Mouse (Mus musculus) embryo, embryonic 9.5 days (tissue): ENCODE data around the gene Sephs2.

Source experiments
- DNase-seq: peaks from one replicate; pipeline ENCODE4 v3.0.0-alpha.2; 2017; ENCODE audit errors: extremely low spot score

Sephs2 gene

GRCm38 (mm10) chr7:127232622-127233367 is 41.1 kb downstream of the Sephs2 start, which contains the start of the genes Zfp553 and Sept1:
TSS of gene Zfp553 (plus strand) at chr7:127233061.
TSS of gene Sept1 (minus strand) at chr7:127233130.
- DNase-seq, result peak; percentile 94

GRCm38 (mm10) chr7:127231826-127232621 is 41.8 kb downstream of the Sephs2 start:
- DNase-seq, result no peak

- no peak for DNase-seq
Observed at GRCm38 (mm10) chr7:127231376-127231775, 42.5 kb downstream of the Sephs2 start.

GRCm38 (mm10) chr7:127228615-127229303 is 45.1 kb downstream of the Sephs2 start:
- DNase-seq, result peak; percentile 77

- DNase-seq, result no peak
Observed at GRCm38 (mm10) chr7:127225147-127225995, 48.5 kb downstream of the Sephs2 start.

- no peak for DNase-seq
Observed at GRCm38 (mm10) chr7:127224616-127225015, 49.2 kb downstream of the Sephs2 start.

- DNase-seq, result no peak
Observed at GRCm38 (mm10) chr7:127223515-127224478, 50.1 kb downstream of the Sephs2 start.

- no peak for DNase-seq
Observed at GRCm38 (mm10) chr7:127223106-127223505, 50.7 kb downstream of the Sephs2 start.
